ENCODE assay signal across 8 mouse cellular contexts in genomic region chr15:99584407-99585202, GRCm38 (mm10). TPM values are rescaled to one million over a fixed set of nuclear protein-coding genes. Genes with fewer than 3 reads are reported as not detected.
DNase-seq lines count a peak whose midpoint lies in the region; ATAC-seq lines count a peak whose summit lies in the region.

No protein-coding gene starts in this region.

- H3K4me3 ChIP-seq in intestine, embryonic 16.5 days (ENCODE audit: low read length), result peak overlapping the region; percentile 39

- peaks cover 84% of the 10 kb centered on the region for H3K27me3 ChIP-seq in intestine, embryonic 16.5 days (replicated peaks; ENCODE audit: control insufficient read depth, insufficient read depth, low read length)

- H3K27ac ChIP-seq in intestine, embryonic 16.5 days (ENCODE audit: low read length), result no peak overlapping the region

- H3K4me1 ChIP-seq in intestine, embryonic 16.5 days (ENCODE audit: control insufficient read depth, insufficient read depth, low read length), result peaks cover 8% of the 10 kb centered on the region

- ATAC-seq in intestine, embryonic 16.5 days, result peak; percentile 38

- intact Hi-C loops in left cerebral cortex, postnatal 14 days (cut with DNase I), result no loop called here

- H3K9me3 ChIP-seq in intestine, embryonic 16.5 days (ENCODE audit: control insufficient read depth, low read length), result no peaks in the 10 kb centered on the region

- peak overlapping the region; percentile 46; the same call in 1 of the 2 replicates for H3K9ac ChIP-seq in intestine, embryonic 16.5 days (ENCODE audit: low read depth, low read length)

- H3K36me3 ChIP-seq in intestine, embryonic 16.5 days (ENCODE audit: control insufficient read depth, insufficient read depth, low read length), result no peaks in the 10 kb centered on the region

- peak overlapping the region; percentile 61 for H3K4me2 ChIP-seq in intestine, embryonic 16.5 days (ENCODE audit: low read depth, low read length)

- peak; percentile 25 for DNase-seq in adrenal gland, postnatal 14 days
- no peak for DNase-seq in adrenal gland, postnatal 25 days
- DNase-seq in embryo, embryonic 9.5 days (ENCODE audit: extremely low spot score), result peak; percentile 51
- peak; percentile 42 for DNase-seq in lung, postnatal 14 days
- DNase-seq in urinary bladder, postnatal 25 days (ENCODE audit: low spot score), result peak; percentile 34
- no peak for DNase-seq in left cerebral cortex, postnatal 14 days (ENCODE audit: low spot score in 2 of 2)
- DNase-seq in adrenal gland, adult 18-20 months (ENCODE audit: low spot score in 2 of 2), result no peak

- WGBS in intestine, embryonic 16.5 days, result 1% methylated on average over 24 of the region's 24 CpGs

RNA-seq across cellular contexts. Expression of gene Aqp2, which starts 5.8 kb away (rescaled TPM):
- 1.4 and 1.7 TPM in 2 replicates for total RNA-seq in adrenal gland, postnatal 14 days (2021)
- total RNA-seq in adrenal gland, postnatal 25 days (2021), result 0.82 TPM in 1 of 2 replicates, not detected in the other
- 0.10 TPM in 1 of 2 replicates, not detected in the other for polyA plus RNA-seq in intestine, embryonic 16.5 days (2015; fragmentation: Nextera tagmentation; extraction: Ambion mirVana)
- under 1 TPM in 1 of 2 experiments, not detected in 1; 0.33 TPM for total RNA-seq in left cerebral cortex, postnatal 14 days (2021)
- 1 to 10 TPM; 1.4 to 2.5 TPM for total RNA-seq in adrenal gland, adult 18-20 months (2021)

RNA-seq across cellular contexts. Expression of gene Aqp5, which starts 6.0 kb away (rescaled TPM):
- total RNA-seq in adrenal gland, postnatal 14 days (2021), result 2.1 and 2.3 TPM in 2 replicates
- 1.9 and 3.3 TPM in 2 replicates for total RNA-seq in adrenal gland, postnatal 25 days (2021)
- 0.47 and 0.53 TPM in 2 replicates for polyA plus RNA-seq in intestine, embryonic 16.5 days (2015; fragmentation: Nextera tagmentation; extraction: Ambion mirVana)
- total RNA-seq in left cerebral cortex, postnatal 14 days (2021), result 1 to 10 TPM in 1 of 2 experiments, under 1 TPM in 1; 0.93 to 1.4 TPM
- total RNA-seq in adrenal gland, adult 18-20 months (2021), result 1 to 10 TPM; 1.2 to 2.1 TPM

RNA-seq across cellular contexts. Expression of gene Aqp6, which starts 16.6 kb away (rescaled TPM):
- total RNA-seq in adrenal gland, postnatal 14 days (2021), result not detected in 2 replicates
- total RNA-seq in adrenal gland, postnatal 25 days (2021), result not detected in 2 replicates
- not detected in 2 replicates for polyA plus RNA-seq in intestine, embryonic 16.5 days (2015; fragmentation: Nextera tagmentation; extraction: Ambion mirVana)
- under 1 TPM; 0.44 to 0.48 TPM for total RNA-seq in left cerebral cortex, postnatal 14 days (2021)
- total RNA-seq in adrenal gland, adult 18-20 months (2021), result not detected

RNA-seq across cellular contexts. Expression of gene Faim2, which starts 56.6 kb away (rescaled TPM):
- total RNA-seq in adrenal gland, postnatal 14 days (2021), result 16.3 and 17.2 TPM in 2 replicates
- 24.3 TPM in 2 replicates for total RNA-seq in adrenal gland, postnatal 25 days (2021)
- 0.91 and 1.1 TPM in 2 replicates for polyA plus RNA-seq in intestine, embryonic 16.5 days (2015; fragmentation: Nextera tagmentation; extraction: Ambion mirVana)
- total RNA-seq in left cerebral cortex, postnatal 14 days (2021), result 100 to 1,000 TPM; 220 to 261 TPM
- 10 to 100 TPM; 28.9 to 31.6 TPM for total RNA-seq in adrenal gland, adult 18-20 months (2021)

Comparison
In these comparisons a context has a peak if more than half of its experiments do, and no peak if none do; other contexts are left out.
1. DNase-seq: peak in adrenal gland, postnatal 14 days (single experiment), embryo, embryonic 9.5 days (single experiment), lung, postnatal 14 days (single experiment) and urinary bladder, postnatal 25 days (single experiment); none in adrenal gland, postnatal 25 days (single experiment), left cerebral cortex, postnatal 14 days (0 of 2) and adrenal gland, adult 18-20 months (0 of 2).